Mouse (Mus musculus): Measurements from ENCODE around the gene Camk2g. TPM values are rescaled to one million over a fixed set of nuclear protein-coding genes. Genes with fewer than 3 reads are reported as not detected.

The Camk2g gene
- total RNA-seq (2015) (22.9 and 29.1 TPM in 2 replicates), total RNA-seq (2017) (47.5 and 52.5 TPM in 2 replicates)

GRCm38 (mm10) chr14:20793758-20794531 lies at the start of gene Camk2g:
TSS of gene Camk2g (minus strand) at chr14:20794088.
- peak; percentile 85 for ATAC-seq (replicated peaks; ENCODE audit: poor library complexity)

GRCm38 (mm10) chr14:20842629-20843028 lies 48.7 kb upstream of the Camk2g start:
- peak; percentile 52 for ATAC-seq (replicated peaks; ENCODE audit: poor library complexity)

DNA sequence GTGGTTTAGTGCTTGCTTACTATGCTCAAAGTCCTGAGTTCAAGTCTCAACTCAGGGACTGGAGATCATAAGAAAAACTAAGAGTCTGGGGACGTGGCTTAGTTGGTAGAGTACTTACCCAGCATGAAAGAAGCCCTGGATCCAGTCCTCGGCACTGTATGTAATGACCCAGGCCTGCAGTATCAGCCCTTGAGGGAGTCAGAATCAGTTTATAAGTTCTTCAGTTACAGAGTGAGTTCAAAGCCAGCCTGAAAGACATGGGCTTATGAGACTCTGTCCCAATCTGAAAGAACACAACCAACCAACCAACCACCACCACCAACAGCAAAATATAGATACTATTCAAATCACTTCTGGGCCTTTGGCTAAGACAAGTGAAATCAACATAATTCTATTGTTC lies 47.6 kb upstream of the Camk2g start:
- ATAC-seq (replicated peaks; ENCODE audit: poor library complexity) = no peak

GRCm38 (mm10) chr14:20837681-20838080 lies 43.8 kb upstream of the Camk2g start:
- ATAC-seq (replicated peaks; ENCODE audit: poor library complexity) = no peak

DNA sequence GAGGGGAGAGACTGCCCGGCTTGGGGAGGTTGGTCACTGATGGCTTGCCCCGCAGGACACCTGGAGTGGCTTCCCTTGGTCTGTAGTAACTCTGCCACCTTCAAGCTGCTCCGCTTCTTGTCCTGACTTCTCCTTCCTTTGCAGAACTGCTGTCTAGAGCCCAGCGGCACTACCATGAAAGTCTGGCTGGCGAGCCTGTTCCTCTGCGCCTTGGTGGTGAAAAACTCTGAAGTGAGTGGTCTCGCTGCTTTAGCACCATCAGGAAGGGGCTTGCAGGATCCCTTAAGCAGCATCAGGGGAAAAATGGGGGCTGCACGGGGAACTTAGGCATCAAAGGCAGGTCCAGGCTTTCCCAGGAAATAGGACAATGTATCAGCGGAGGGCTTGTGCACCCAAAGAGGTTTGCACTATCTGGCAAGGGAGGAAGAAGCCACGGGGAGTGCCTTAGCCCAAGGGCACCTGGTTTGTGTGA lies 43.1 kb upstream of the Camk2g start:
- peak; percentile 47 for ATAC-seq (replicated peaks; ENCODE audit: poor library complexity)

DNA sequence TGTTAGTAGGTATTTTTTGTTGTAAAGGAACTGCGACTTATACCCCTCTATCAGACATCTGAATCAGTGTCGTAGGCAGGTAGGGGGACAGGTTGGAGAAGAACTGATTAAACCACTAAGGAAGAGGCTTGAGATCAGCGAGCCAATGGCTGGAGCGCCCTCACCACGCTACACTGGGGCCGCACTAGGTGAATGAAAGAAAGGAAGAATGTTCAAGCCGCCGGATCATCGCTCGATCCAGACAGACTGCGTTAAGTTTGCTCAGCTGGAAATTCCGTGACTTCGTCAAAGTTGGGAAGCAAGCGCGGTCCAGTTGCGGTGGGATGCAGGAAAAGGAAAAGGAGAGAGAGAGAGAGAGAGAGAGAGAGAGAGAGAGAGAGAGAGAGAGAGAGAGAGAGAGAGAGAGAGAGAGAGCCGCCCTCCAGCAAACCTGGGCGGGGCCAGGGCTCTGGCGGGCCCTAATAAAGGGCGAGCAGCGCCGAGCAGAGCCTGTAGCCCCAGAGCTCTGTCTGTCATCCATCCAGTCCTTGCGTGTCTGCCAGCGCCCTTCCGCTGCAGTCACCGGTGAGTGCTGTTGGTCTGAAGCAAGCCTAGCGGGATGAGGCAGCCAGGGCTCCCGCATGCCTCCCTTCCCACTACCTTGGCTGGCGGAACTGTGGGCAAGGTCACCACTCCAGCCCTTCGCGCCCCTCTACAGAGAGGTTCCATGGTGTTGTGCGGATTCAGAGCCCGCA lies 42.5 kb upstream of the Camk2g start, which contains the start of gene Plau:
Plau (plus strand) TSS at position 490 of the 734 bp plus-strand sequence.
- ATAC-seq (replicated peaks; ENCODE audit: poor library complexity) = peak; percentile 96

DNA sequence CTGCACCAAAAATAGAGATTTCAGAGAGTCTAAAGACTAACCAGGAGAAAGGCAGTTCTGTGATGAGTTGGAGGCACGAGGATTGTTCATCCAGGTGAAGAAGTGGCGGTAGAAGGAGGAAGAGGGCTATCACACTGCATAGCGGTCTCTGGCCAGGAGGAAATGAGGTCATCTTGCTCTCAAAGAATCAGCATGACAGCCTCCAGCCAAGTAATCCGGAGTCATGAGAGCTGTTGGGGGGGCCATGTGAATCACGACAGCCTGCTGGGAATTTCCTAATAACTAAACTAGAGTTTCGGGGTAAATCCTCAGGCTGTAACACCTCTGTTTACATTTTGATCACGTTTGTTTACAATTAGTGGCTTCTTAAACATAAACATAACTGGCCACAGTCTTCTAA lies 40.2 kb upstream of the Camk2g start:
- no peak for ATAC-seq (replicated peaks; ENCODE audit: poor library complexity)

DNA sequence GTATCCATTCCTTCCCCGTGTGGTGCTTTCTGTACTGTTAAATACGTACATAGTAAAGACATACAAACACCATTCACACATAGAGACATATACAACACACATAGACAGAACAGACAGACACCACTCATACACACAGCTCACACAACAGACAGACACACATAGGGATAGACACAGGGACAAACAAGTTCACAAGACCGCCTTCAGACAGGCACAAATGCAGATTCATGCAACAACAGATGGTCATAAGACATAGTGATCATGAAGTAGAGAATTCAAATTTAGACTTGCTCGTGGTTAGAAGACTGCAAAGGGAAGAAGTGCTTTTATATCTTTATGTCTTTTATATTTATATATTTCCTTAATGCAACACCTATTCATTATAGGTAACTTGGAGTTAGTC lies 39.6 kb upstream of the Camk2g start:
- no peak for ATAC-seq (replicated peaks; ENCODE audit: poor library complexity)

DNA sequence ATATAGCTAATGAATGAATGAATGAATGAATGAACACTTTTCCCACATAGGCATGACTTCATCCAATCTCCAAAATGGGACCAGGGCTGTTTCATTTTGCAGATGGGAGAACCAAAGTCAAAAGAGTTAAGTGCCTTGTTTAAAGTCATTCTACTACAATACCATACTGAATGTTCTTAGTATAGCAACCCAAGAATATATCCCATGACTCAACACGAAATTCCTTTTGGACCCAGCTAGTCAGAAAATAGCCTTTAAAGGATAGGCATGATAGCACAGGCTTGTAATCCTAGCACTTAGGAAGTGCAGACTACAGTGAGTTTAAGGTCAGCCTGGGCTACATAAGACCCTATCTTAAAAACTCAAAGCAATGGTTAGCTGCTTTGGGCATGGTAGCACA lies 38.0 kb upstream of the Camk2g start:
- no peak for ATAC-seq (replicated peaks; ENCODE audit: poor library complexity)

DNA sequence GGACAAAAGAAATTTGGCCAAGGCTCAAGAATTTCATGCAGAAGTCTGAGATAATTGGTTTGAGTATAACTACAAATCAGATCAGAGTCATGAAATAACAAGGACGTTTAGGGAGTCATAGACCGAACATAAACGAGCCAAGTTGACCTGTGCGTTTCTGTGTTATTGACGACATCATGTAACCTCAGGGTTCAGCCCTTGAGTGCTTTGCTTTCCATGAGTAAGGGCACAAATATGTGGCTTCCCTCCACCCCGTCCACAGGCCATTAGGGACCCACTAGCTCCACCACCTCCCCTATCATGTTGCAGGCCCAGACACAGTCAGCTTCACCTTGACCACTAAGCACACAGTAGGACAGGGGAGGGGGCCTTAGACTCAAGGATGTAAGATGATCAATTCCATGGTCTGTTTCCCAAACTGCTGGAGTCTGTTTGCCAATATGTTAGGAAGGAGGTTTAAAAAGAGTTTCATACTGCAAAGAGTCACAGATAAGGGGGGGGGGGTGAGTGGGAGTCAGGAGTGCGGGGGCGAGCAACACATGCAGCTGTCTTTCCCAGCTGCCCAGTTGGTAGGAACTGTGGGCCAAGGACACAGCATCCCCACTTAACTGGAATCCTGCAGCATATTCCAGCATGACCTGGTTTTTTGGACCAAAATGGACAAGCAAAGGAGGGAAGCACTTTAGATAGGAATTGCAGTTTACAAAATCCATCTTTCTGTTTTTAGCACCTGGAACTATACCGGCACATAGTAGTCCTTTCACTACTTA lies 37.4 kb upstream of the Camk2g start:
- ATAC-seq (replicated peaks; ENCODE audit: poor library complexity) = no peak

DNA sequence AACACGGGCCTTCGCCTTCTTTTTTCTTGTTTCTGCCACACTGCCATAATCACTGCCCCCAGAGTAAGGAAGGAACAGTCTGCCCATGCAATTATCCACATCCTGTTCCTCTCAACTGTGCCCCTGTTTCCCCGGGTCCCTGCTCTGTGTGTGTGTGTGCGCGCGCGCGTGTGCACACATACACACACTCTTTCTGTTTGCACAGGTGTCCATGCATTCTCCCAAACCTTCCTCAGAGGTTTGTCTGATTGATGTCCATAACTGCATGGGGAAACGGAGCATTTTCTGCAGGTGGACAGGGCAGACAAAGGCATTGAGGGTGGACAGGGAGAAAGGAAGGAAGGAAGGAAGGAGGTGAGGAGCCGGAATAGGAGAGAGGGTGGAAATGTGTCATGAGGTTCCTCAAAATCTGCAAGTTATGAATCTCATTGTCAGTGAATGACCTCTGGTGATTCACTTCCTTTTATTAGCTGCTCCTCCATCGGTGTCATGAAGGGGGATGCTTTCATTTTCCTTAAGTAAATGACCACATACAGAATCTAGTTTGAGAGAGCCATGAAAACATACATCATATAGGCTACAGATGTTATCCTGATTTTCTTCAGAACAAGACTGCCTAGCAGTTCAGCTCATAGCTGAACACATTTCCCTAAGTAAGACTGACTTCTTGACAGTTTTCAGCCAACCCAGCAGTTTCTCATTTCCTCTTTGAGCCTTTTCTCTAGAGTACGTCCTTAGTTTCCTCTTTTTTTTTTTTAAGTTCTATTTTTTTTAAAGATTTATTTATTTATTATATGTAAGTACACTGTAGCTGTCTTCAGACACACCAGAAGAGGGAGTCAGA lies 35.9 kb upstream of the Camk2g start:
- ATAC-seq (replicated peaks; ENCODE audit: poor library complexity) = peak; percentile 79

DNA sequence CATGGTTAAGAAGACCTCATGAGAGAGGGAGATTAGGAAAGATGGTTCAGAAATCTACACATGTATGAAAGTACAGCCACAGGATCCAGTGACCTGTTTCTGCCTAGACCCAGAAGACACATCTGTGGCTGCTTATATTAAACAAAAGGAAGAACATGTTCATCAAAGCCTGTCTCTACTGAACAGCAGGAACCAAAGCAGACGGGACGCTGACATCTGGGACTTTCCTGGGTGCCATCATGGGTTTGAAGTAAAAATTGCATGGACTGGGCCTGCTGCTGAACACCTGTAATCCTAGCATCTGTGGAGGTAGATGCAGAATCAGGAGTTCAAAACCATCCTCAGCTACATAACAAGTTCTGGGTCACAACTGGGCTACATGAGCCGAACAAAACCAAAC lies 34.6 kb upstream of the Camk2g start:
- ATAC-seq (replicated peaks; ENCODE audit: poor library complexity) = no peak

DNA sequence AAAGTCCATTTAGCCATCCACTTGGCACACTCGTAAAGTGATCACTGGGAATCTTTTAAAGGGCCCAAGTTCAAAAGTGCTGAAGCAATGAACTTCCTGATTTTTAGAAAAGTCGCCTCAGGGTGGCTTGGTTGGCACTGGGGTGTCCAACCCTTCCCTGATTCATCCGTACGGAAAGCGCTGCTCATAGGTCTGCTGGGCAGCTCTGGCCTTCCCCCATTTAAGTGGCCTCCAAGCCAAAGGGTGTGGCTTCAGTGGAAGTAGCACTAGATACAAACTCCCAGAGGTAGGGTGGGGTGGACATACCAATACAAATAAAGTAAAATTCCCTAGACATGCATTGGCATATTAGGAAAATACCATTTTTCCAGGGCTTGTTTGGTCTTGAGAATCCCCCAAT lies 33.6 kb upstream of the Camk2g start:
- no peak for ATAC-seq (replicated peaks; ENCODE audit: poor library complexity)

DNA sequence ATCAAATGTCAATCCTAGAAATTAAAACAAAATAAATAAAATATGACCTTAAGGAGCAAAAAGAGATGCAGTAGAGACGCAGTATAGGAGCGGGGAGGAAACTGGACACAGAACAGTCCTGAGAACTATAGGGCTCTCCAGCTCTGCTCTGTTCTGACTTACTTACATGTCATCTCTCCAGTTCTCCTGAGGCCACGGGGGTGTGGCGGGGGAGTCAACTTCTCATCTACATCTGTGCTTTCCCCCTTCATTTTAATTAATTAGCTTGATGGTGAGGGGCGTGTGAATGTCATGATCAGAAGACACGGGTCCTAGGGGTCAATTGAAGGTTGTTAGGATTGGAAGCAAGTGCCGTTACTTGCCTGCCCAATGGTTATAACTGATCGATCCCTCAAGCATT lies 33.2 kb upstream of the Camk2g start:
- no peak for ATAC-seq (replicated peaks; ENCODE audit: poor library complexity)

- ATAC-seq (replicated peaks; ENCODE audit: poor library complexity) = no peak
Measured at GRCm38 (mm10) chr14:20825516-20825915, 31.6 kb upstream of the Camk2g start.

DNA sequence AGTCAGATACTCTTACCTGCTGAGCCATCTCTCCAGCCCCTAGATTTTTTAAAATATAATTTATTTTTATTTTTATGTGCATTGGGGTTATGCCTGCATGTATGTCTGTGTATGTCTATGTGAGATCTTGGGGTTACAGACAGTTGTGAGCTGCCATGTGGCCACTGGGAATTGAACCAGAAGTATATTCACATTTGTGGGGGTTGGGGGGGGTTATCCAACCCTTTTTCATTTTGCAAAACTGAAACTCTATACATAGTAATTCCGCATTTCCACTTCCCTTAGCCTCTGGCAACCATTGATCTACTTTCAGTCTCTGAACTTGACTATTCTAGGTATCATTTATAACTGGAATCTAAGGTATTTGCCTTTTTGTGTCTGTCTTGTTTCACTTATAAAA lies 30.6 kb upstream of the Camk2g start:
- ATAC-seq (replicated peaks; ENCODE audit: poor library complexity) = no peak

GRCm38 (mm10) chr14:20815448-20815847 lies 21.6 kb upstream of the Camk2g start:
- no peak for ATAC-seq (replicated peaks; ENCODE audit: poor library complexity)

DNA sequence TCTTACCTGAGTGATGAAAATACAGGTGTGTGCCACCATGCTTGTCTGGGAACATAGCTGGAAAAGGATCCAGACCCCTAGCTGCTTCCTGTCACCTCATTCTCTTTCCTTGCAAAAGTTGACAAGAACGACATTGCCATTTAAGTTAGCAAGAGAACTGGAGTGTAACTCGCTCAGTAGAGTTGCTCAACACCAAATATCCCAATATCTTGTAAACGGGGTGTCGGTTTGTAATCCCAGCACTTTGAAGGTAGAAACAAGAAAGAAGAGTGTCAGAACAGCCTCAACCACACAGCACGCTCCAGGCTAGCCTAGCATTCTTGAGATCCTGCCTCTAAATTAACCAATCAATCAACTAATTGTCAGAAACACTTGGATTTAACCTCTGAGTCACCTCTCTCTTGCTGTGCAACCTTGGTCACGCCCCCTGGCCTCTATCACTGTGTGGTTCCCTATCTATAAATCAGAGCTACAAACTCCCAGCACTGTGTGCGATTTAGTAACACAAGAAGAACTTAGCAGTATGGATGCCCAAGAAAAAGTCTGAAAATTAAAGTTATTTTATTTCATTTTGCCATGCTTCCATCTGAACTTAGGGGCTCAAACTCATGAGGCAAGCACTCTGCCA lies 18.0 kb upstream of the Camk2g start:
- no peak; the same call in 1 of the 2 replicates for ATAC-seq (replicated peaks; ENCODE audit: poor library complexity)

DNA sequence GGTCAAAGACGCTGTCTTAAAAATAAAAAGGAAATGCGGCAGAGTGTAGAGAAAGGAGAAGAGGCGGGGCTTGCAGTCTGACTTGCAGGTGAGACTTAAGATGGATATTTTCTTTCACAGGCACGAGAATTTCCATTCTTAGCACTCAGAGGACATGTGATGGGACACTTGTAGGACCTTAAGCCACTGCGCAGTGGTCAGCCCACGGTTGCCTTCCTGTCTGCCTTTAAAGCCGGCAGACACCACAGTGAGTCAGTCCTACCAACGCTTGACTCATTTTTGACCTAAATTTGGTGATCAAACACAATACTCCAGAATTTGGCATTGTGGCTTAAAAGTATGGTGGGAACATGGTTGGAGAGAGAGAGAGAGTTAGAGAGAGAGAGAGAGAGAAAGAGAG lies 17.3 kb upstream of the Camk2g start:
- ATAC-seq (replicated peaks; ENCODE audit: poor library complexity) = peak; percentile 37

DNA sequence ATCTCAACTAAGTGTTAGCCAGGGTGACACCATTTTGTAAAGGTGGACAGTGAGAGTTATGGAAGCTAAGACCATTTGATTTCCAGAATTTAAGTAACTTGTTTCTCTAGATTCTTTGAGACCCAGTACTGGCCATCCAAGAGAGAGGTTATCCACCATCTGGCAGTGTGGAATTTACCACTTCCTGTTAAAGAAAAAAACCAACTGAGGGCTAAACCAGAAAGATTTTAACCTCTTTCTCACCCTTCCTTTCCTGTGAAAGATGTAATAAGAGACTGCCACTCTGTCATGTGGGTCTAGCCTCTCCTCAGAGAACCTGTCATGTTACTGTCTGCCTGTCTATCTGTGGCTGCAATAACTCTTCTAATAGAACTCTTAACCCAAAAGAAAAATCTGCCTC lies 15.9 kb upstream of the Camk2g start:
- peak; percentile 31 for ATAC-seq (replicated peaks; ENCODE audit: poor library complexity)
